Mouse (Mus musculus): ENCODE measurements around the gene Satb1. TPM values are rescaled to one million over a fixed set of nuclear protein-coding genes. Genes with fewer than 3 reads are reported as not detected.

Satb1 gene
- polyA plus RNA-seq (2015; fragmentation: Nextera tagmentation; extraction: Ambion mirVana): 15.0 and 16.1 TPM in 2 replicates

DNA sequence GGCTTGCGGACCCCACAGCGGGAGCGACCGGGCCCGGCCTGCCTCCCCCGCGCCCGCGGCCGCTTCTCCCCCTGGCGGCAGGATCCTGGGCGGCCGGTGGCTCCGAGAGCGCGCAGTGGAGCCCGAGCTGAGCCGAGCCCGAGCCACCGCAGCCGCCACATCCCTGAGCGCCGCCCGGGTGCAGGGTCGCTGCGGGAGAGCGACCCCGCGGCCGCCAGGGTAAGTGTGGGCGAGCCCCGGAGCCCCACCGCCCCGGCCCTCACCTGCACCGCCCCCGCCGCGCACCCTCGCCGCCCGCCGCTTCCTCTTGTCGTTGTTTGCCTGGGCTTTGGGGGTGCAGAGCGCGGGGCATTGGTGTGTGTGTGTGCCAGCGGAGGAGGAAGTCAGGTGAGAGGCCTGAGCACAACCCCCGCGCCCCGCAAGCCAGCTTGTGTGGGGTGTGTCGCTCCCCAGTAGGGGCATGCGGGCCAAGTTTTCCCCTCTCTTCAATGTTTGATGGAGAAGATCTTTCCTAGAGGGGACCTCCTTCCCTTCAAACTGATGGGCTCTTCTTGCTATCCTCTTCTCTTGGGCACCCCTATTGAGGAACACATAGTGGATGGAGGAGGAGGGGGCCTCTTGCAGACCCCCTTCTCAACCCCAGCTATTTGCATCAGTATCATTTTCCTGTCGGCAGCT is at the start of gene Satb1:
Satb1 (minus strand) TSS at position 391 of the 678 bp plus-strand sequence.
- ATAC-seq (ENCODE audit: low FRiP score, low read depth): peak; percentile 87
- peak within 1 kb of the TSS; percentile 94 for H3K4me2 ChIP-seq (replicated peaks)
- H3K36me3 ChIP-seq: no peaks in the 10 kb centered on the region
- H3K4me1 ChIP-seq: peaks cover 22% of the 10 kb centered on the region
- no peaks in the 10 kb centered on the region for H3K9me3 ChIP-seq
- peaks cover 75% of the 10 kb centered on the region for H3K27me3 ChIP-seq
- under 1% methylated on average over 35 of the region's 52 CpGs for WGBS
- H3K27ac ChIP-seq: no peak within 1 kb of the TSS
- H3K4me3 ChIP-seq: peak within 1 kb of the TSS; percentile 68
- H3K9ac ChIP-seq: peak within 1 kb of the TSS; percentile 70

DNA sequence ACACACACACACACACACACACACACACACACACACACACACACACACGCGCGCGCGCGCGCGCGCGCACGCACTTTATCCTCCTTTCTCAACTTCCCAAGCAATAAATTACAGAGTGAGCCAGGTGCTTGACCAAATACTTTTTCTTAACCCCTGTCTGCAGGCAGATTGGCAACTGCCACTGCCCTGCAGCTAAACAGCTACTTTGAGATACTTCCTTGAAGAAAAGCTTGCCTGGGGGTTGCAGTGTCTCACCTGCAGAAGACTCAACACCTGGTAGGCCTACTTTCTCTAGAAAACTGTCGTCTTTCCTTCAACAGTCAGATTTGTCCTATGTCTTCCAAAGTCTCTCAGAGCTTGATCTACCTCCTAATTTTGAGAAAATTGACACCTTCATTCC is 49.5 kb upstream of the Satb1 start:
- Histone ChIP-seq H3K27ac (no peak overlapping the region), H3K4me1 (no peaks in the 10 kb centered on the region), H3K4me3 (no peak overlapping the region), H3K9ac (no peak overlapping the region), H3K27me3 (no peaks in the 10 kb centered on the region), H3K4me2 (replicated peaks) (no peak overlapping the region), H3K9me3 (no peaks in the 10 kb centered on the region), H3K36me3 (no peaks in the 10 kb centered on the region)
- no peak for ATAC-seq (ENCODE audit: low FRiP score, low read depth)
- WGBS: 93% methylated on average over 10 of the region's 12 CpGs

DNA sequence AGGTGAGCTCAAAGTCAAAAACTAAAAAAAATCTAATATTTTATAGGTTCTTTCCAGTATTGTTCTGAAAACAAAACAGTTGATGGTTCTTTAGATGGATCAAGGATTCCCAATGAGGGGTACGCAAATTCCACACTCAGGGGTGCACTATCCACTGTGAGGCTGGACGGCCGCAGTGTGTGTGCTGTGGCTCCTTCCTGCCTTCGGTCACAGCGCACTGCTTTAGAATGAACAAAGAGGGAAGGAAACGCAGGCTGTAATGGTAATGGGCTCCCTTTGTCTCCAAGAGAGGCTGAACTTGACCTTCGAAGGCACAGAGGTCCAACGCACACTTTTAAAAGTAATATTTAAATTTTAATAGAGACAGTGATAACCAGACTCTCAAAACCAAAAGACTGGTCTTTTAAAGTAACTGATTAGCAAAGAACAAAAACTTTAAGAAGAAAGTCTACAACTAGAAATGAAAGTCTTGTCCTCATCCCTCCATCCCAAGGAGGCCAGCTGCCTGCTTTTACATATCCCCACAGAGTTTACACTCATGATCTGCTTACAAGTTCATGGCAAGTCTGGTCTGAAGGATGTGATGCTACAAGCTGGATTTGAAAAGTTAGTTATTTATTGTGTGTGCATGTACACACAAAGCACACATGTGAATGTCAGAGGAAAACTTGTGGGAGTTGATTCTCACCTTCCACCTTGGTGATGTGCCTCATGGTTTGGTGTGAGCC is 48.0 kb upstream of the Satb1 start:
- WGBS: 87% methylated on average over 8 of the region's 8 CpGs
- Histone ChIP-seq H3K4me1 (no peaks in the 10 kb centered on the region), H3K27ac (no peak overlapping the region), H3K27me3 (no peaks in the 10 kb centered on the region), H3K36me3 (no peaks in the 10 kb centered on the region), H3K9ac (no peak overlapping the region), H3K4me3 (no peak overlapping the region), H3K9me3 (no peaks in the 10 kb centered on the region), H3K4me2 (replicated peaks) (no peak overlapping the region)
- no peak for ATAC-seq (ENCODE audit: low FRiP score, low read depth)

DNA sequence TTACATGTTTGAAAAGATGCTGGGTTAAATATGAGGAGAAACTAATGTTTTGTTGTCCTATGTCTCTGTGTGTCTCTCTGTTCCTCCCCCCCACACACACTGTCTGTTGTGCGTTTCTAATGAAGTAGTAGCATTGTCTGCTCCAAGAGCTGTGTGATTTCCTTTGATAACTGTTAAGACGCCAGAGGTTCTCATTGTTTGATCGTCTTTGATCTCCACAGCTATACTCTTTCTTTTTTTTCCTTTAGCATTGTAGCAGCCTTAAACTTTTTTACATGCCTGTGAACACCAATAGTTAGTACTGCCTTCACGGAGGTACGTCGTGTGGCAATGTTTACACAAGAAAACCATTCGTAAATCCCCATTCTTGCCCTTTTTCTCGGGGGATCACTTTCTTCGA is 47.1 kb upstream of the Satb1 start:
- H3K4me3 ChIP-seq: no peak overlapping the region
- H3K36me3 ChIP-seq: no peaks in the 10 kb centered on the region
- no peak overlapping the region for H3K27ac ChIP-seq
- H3K27me3 ChIP-seq: no peaks in the 10 kb centered on the region
- ATAC-seq (ENCODE audit: low FRiP score, low read depth): no peak
- no peak overlapping the region for H3K4me2 ChIP-seq (replicated peaks)
- no peaks in the 10 kb centered on the region for H3K9me3 ChIP-seq
- WGBS: 46% methylated on average over 9 of the region's 9 CpGs
- H3K9ac ChIP-seq: no peak overlapping the region
- H3K4me1 ChIP-seq: no peaks in the 10 kb centered on the region

DNA sequence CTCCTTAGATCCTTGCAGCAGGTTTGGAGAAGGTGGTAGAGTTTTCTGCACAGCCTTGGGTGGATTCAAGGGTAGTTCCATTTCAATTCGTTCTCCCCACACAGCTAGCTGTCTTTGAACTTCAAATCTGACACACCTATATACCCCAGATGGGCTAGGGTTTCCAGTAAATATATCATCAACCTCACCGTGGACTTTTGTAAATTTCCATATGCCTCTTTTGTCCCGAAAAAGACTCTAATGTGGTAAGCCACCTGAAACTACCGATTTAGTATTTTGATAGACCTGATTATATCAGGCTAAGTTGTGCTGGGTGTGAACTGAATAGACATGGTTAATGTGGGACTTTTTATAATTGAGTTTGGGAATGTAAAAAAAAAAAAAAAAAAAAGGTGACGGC is 46.6 kb upstream of the Satb1 start:
- Histone ChIP-seq H3K9ac (no peak overlapping the region), H3K4me3 (no peak overlapping the region), H3K36me3 (no peaks in the 10 kb centered on the region), H3K27ac (no peak overlapping the region), H3K4me1 (no peaks in the 10 kb centered on the region), H3K9me3 (no peaks in the 10 kb centered on the region), H3K4me2 (replicated peaks) (no peak overlapping the region), H3K27me3 (no peaks in the 10 kb centered on the region)
- no peak for ATAC-seq (ENCODE audit: low FRiP score, low read depth)
- 73% methylated on average over 5 of the region's 5 CpGs for WGBS

DNA sequence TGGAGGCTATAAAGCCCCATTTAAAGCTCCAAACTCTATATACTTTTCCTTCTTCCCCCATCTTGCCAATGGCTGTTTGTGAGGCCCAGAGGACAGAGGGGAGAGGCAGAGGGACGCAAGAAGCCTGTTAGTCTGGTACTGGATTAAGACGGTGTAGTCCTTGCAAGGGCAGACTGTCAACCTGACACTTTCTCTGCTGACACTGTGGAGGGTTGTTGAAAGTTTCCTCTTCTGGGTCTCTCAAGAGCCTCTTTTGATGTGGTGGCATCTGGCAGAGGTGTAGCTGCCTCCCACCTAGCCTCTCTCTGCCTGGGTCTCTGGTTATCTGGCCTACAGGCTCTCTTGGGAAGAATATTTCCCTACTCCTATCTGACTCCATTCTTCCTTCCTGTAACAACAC is 46.1 kb upstream of the Satb1 start:
- WGBS: 54% methylated on average over 2 of the region's 2 CpGs

DNA sequence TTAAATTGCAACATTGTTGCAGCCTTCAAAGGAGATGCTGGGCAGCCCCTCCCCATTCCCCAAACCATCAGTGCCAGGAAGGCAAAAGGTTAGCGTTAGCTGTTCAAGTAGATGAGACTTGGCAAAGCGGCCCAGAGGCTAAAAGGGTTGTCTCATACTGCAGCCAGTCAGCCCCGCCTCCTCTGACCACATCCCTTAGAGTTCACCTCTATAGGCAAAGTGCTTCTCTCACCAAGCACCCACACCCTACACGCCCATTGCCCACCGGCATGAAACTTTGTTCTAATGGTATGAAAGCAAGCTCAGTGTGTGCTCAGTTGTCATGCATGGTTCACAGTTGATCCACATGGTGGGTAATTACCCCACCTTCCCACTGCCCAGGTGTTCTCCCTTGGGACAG is 43.4 kb upstream of the Satb1 start:
- H3K36me3 ChIP-seq: no peaks in the 10 kb centered on the region
- 85% methylated on average over 5 of the region's 5 CpGs for WGBS
- no peaks in the 10 kb centered on the region for H3K27me3 ChIP-seq
- H3K4me1 ChIP-seq: no peaks in the 10 kb centered on the region
- no peak overlapping the region for H3K9ac ChIP-seq
- no peaks in the 10 kb centered on the region for H3K9me3 ChIP-seq
- no peak overlapping the region for H3K4me2 ChIP-seq (replicated peaks)
- no peak overlapping the region for H3K4me3 ChIP-seq
- no peak for ATAC-seq (ENCODE audit: low FRiP score, low read depth)
- no peak overlapping the region for H3K27ac ChIP-seq

More for the DNA sequence above, 46.1 kb upstream of the Satb1 start:
- Histone ChIP-seq H3K27ac (no peak overlapping the region), H3K4me2 (replicated peaks) (no peak overlapping the region), H3K27me3 (no peaks in the 10 kb centered on the region), H3K9ac (no peak overlapping the region), H3K4me3 (no peak overlapping the region), H3K4me1 (no peaks in the 10 kb centered on the region), H3K36me3 (no peaks in the 10 kb centered on the region), H3K9me3 (no peaks in the 10 kb centered on the region)
- no peak for ATAC-seq (ENCODE audit: low FRiP score, low read depth)

DNA sequence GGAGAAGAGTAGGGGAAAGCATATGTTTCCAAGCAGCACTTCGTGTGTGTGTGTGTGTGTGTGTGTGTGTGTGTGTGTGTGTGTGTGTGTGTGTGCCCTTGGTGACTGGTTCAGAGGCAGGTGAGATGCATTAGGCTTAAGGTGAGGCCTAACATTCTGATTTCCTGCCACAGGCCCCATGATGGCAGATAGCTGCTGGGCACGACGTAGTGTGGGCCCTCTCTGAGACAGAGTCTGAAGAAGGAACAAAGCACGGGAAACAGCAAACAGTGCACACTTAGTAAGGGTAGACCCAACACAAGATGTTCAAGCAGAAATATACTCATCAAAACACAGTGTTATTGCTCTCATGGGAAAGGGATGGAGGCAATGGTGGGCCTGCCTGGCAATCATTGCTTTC is 24.5 kb upstream of the Satb1 start:
- Histone ChIP-seq H3K4me3 (no peak overlapping the region), H3K36me3 (no peaks in the 10 kb centered on the region), H3K9ac (no peak overlapping the region), H3K27me3 (no peaks in the 10 kb centered on the region), H3K9me3 (no peaks in the 10 kb centered on the region), H3K4me2 (replicated peaks) (no peak overlapping the region), H3K27ac (no peak overlapping the region), H3K4me1 (0 out of 2 replicates have a peak, but pooled peaks cover 5% of the 10 kb centered on the region)
- ATAC-seq (ENCODE audit: low FRiP score, low read depth): no peak
- 83% methylated on average over 4 of the region's 4 CpGs for WGBS

DNA sequence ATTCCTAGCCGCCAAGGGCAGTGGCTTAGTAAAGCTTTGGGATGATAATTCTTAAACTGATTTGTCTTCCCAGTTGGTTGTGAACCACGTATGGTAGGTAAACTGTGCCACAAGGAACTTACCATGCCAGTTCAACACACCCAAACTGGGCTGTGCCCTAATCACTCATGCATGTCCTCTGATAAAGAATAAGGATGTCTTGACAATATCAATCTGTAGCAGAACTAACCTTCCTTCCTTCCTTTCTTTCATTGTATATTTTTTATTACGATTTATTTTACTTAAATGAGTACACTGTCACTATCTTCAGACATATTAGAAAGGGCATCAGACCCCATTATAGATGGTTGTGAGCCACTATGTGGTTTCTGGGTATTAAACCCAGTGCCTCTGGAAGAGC is 23.2 kb upstream of the Satb1 start:
- H3K27ac ChIP-seq: no peak overlapping the region
- no peak overlapping the region for H3K9ac ChIP-seq
- H3K4me1 ChIP-seq: 0 out of 2 replicates have a peak, but pooled peaks cover 5% of the 10 kb centered on the region
- no peaks in the 10 kb centered on the region for H3K9me3 ChIP-seq
- no peaks in the 10 kb centered on the region for H3K36me3 ChIP-seq
- H3K4me2 ChIP-seq (replicated peaks): no peak overlapping the region
- H3K4me3 ChIP-seq: no peak overlapping the region
- 79% methylated on average over 3 of the region's 3 CpGs for WGBS
- H3K27me3 ChIP-seq: no peaks in the 10 kb centered on the region
- no peak for ATAC-seq (ENCODE audit: low FRiP score, low read depth)

DNA sequence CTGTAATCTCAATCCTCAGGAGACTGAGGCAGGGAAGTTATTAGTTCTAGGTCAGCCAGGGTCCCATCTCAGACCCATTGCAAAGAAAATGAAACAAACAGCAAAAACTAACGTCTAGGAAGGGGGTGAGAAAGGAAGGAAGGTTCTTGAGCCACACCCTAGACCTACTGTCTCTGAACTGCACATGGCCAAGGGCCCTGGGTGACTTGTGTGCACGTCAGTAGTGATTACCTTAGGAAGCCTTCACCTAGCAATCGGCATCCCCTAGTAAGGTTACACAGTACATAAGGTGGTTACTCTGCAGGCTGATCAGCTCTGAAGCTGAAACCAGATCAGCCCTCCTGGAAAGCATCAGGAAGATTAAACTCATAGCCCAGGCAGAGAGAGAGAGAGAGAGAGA is 22.2 kb upstream of the Satb1 start:
- Histone ChIP-seq H3K4me2 (replicated peaks) (no peak overlapping the region), H3K9ac (no peak overlapping the region), H3K4me3 (no peak overlapping the region), H3K27me3 (no peaks in the 10 kb centered on the region), H3K9me3 (no peaks in the 10 kb centered on the region), H3K36me3 (no peaks in the 10 kb centered on the region), H3K4me1 (0 out of 2 replicates have a peak, but pooled peaks cover 5% of the 10 kb centered on the region), H3K27ac (no peak overlapping the region)
- 82% methylated on average over 3 of the region's 3 CpGs for WGBS
- ATAC-seq (ENCODE audit: low FRiP score, low read depth): no peak

DNA sequence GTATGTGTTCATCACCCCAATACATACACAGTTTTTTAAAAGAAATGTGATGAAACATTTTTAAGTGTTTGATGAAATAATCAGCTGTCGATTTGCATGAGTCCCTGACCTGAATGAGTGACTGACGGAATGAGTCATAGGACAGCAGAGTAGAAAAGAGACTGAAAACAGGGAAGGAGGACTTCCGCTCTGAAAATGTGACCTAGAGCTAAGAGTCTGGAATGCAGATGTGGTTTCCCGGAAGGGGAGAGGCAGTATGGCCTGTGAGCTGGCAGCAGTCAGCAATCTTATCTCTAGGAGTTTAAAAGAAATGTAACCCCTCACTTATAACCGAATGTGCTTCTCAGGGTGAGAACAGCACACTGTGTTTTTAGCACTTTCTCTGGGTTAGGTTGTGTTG is 20.9 kb upstream of the Satb1 start:
- Histone ChIP-seq H3K36me3 (no peaks in the 10 kb centered on the region), H3K4me3 (no peak overlapping the region), H3K9me3 (no peaks in the 10 kb centered on the region), H3K27ac (no peak overlapping the region), H3K4me1 (0 out of 2 replicates have a peak, but pooled peaks cover 5% of the 10 kb centered on the region), H3K27me3 (no peaks in the 10 kb centered on the region), H3K4me2 (replicated peaks) (no peak overlapping the region), H3K9ac (no peak overlapping the region)
- ATAC-seq (ENCODE audit: low FRiP score, low read depth): no peak
- 71% methylated on average over 5 of the region's 5 CpGs for WGBS

DNA sequence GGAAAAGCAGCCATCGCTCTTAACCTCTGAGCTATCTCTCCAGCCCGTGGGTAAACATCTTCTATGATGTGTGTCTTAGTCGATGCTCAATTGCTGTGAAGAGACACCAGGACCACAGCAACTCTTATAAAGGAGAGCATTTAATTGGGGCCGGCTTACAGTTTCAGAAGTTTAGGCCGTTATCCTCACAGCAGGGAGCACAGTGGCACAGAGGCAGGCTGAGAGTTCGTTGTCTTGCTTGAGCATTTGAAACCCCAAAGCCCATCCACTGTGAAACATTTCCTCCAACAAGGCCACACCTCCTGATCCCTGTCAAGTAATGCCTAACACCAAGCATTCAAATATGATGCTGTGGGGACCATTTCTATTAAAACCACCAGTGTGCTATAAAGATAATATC is 7.5 kb upstream of the Satb1 start:
- H3K4me2 ChIP-seq (replicated peaks): no peak overlapping the region
- ATAC-seq (ENCODE audit: low FRiP score, low read depth): no peak
- H3K27me3 ChIP-seq: peaks cover 16% of the 10 kb centered on the region
- H3K9me3 ChIP-seq: no peaks in the 10 kb centered on the region
- H3K9ac ChIP-seq: no peak overlapping the region
- H3K27ac ChIP-seq: no peak overlapping the region
- H3K36me3 ChIP-seq: no peaks in the 10 kb centered on the region
- WGBS: 64% methylated on average over 6 of the region's 6 CpGs
- no peaks in the 10 kb centered on the region for H3K4me1 ChIP-seq
- no peak overlapping the region for H3K4me3 ChIP-seq
